Mouse (Mus musculus) intestine, embryonic 16.5 days (tissue): ENCODE measurements around the gene Rcl1. TPM values are rescaled to one million over a fixed set of nuclear protein-coding genes. Genes with fewer than 3 reads are reported as not detected.

ENCODE experiments used
- ATAC-seq: fragments of 200-750 bp; cut with Nextera tagmentation; 2 replicates; pipeline ENCODE4 v1.8.0; 2017; ENCODE audit warnings: moderate TSS enrichment, moderate library complexity
- H3K27ac ChIP-seq: fragments of 300-500 bp; sonication (generic); 2 replicates; pipeline ENCODE4 v1.5.1; 2014; ENCODE audit warnings: mild to moderate bottlenecking, low read length
- H3K27me3 ChIP-seq: fragments of 300-500 bp; sonication (generic); replicated peaks from 2 replicates; pipeline ENCODE4 v1.6.1; 2014; ENCODE audit warnings: low read length, control low read depth, mixed read lengths; ENCODE audit not compliant: control insufficient read depth, insufficient read depth
- H3K36me3 ChIP-seq: fragments of 300-500 bp; sonication (generic); 2 replicates; pipeline ENCODE4 v1.6.1; 2014; ENCODE audit warnings: low read length, control low read depth; ENCODE audit not compliant: control insufficient read depth, insufficient read depth
- H3K4me1 ChIP-seq: fragments of 300-500 bp; sonication (generic); 2 replicates; pipeline ENCODE4 v1.6.1; 2014; ENCODE audit warnings: low read length, control low read depth, mixed read lengths; ENCODE audit not compliant: control insufficient read depth, insufficient read depth
- H3K4me2 ChIP-seq: fragments of 300-500 bp; sonication (generic); 2 replicates; pipeline ENCODE4 v1.6.1; 2014; ENCODE audit warnings: low read depth, low read length, control low read depth
- H3K4me3 ChIP-seq: fragments of 300-500 bp; sonication (generic); 2 replicates; pipeline ENCODE4 v1.5.1; 2014; ENCODE audit warnings: mild to moderate bottlenecking, low read length
- H3K9ac ChIP-seq: fragments of 300-500 bp; sonication (generic); 2 replicates; pipeline ENCODE4 v1.6.1; 2014; ENCODE audit warnings: low read depth, low read length
- H3K9me3 ChIP-seq: fragments of 300-500 bp; sonication (generic); 2 replicates; pipeline ENCODE4 v1.6.1; 2016; ENCODE audit warnings: low read length, control low read depth; ENCODE audit not compliant: control insufficient read depth
- WGBS: fragments of 180-500 bp; shearing (Covaris S2); extraction: QIAGEN DNeasy Blood & Tissue Kit; methylation state at CpG from one replicate; pipeline ENCODE4 v1.1.7; 2014; 5-methylcytosine and 5-hydroxymethylcytosine counted together
- polyA plus RNA-seq: library from polyadenylated mRNA; unstranded; fragments of >200 nt; fragmentation: Nextera tagmentation; extraction: Ambion mirVana; gene quantifications from 2 replicates; pipeline ENCODE4 v1.2.1, GENCODE M21; 2015

The Rcl1 gene
- polyA plus RNA-seq, 1 experiment from 2014 or later: 62.0 TPM

DNA sequence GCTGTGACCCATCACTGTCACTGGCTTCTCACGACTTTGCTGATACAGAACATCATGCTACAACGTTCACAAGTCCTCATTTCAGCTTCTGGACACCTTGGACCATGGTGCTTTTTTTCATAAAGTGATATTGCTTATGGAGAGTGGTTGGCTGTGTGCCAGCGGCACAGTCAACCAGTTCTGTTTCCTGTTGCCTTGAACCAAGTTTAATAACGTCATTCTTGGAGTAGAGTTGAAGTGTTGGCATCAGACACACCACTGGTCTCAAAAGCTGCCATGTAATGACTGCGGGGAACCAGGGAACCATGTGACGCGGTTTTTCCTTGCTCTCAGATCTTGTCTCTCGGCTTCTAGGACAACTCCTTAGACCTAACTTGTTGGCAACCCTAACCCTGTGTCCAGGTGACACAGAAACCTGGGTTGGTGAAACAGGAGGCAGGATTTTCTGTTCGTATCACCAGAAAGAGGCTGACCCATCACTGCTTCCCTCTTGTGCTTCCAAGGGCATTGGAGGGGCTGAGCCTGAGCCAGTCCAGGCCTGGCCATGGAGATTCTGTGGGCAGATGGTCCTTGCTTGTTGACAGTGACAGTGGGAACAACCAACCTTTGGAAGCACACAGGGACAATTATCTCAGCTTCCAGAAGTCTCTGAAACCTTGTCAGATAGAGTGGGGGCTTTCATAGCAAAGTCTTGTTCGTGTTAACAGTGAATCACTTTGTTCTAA, 37.5 kb downstream of the Rcl1 start:
- 84% methylated on average over 10 of the region's 10 CpGs for WGBS

DNA sequence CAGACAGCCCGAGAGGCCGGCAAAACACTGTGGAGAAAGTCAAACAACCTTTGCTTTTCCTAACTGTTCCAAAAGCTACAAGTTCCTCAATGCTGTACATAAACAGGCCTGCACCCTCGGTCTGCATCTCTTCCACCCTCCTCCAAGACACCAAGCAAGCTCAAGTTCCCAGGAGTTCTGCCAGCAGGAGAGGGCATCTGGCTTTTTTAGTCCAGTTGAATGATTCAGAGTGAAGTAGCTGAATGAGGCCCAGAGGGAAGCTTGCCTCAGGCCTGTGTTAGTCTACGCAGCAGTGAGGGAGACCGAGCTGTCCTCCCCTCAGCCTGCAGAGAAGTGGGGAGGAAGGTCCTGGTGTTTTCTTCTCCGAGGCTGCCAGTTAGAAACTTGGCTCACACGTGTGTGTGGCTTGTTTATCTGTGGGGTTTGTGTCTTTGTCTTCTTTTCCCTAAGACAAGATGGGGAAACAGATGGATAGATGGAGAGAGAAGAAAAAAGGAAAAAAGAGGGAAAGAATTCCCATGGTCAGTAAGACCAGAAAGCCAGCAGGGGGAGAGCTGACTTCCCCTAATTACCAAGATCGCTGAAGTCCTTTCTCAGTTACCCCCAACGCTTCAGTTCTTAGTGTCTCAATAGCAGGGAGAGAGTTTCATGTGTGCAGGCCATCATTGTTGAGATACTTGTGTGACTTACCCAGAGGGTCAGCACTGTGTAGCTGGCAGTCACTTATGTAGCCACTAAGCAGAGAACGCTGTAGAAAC, 38.7 kb downstream of the Rcl1 start:
- Histone ChIP-seq H3K9me3 (no peaks in the 10 kb centered on the region), H3K4me3 (no peak overlapping the region), H3K27me3 (no peaks in the 10 kb centered on the region), H3K27ac (no peak overlapping the region), H3K4me1 (no peaks in the 10 kb centered on the region), H3K36me3 (no peaks in the 10 kb centered on the region; the same call in 1 of the 2 replicates), H3K9ac (no peak overlapping the region), H3K4me2 (no peak overlapping the region)
- 79% methylated on average over 10 of the region's 10 CpGs for WGBS
- no peak for ATAC-seq

More for the DNA sequence above, 37.5 kb downstream of the Rcl1 start:
- no peaks in the 10 kb centered on the region for H3K9me3 ChIP-seq
- H3K4me3 ChIP-seq: no peak overlapping the region
- H3K4me2 ChIP-seq: no peak overlapping the region
- H3K36me3 ChIP-seq: no peaks in the 10 kb centered on the region; the same call in 1 of the 2 replicates
- no peak overlapping the region for H3K27ac ChIP-seq
- no peaks in the 10 kb centered on the region for H3K27me3 ChIP-seq
- H3K4me1 ChIP-seq: no peaks in the 10 kb centered on the region
- no peak overlapping the region for H3K9ac ChIP-seq
- ATAC-seq: no peak

DNA sequence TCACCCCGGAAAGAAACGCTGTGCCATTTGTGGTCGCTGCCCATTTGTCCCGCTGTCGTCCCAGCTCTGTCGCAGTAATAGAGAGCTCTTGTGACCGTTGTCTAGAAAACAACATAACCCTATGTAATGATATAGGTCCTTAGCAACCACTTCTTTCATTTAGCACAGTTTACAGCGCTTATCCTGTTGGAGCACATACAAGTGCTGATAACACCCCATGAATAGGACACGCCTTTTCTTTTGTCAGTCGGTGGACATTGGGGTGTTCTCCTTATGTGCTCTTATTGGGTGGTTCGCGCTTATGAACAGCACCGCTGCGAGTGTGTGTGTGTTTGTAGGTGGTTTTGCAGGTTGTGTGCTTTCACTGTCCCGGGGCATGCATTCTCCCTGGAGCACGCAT, 39.8 kb downstream of the Rcl1 start:
- H3K27ac ChIP-seq: no peak overlapping the region
- WGBS: 89% methylated on average over 16 of the region's 16 CpGs
- H3K27me3 ChIP-seq: no peaks in the 10 kb centered on the region
- ATAC-seq: no peak
- H3K9me3 ChIP-seq: no peaks in the 10 kb centered on the region
- no peaks in the 10 kb centered on the region; the same call in 1 of the 2 replicates for H3K36me3 ChIP-seq
- no peaks in the 10 kb centered on the region for H3K4me1 ChIP-seq
- H3K4me3 ChIP-seq: no peak overlapping the region
- H3K9ac ChIP-seq: no peak overlapping the region
- H3K4me2 ChIP-seq: no peak overlapping the region

DNA sequence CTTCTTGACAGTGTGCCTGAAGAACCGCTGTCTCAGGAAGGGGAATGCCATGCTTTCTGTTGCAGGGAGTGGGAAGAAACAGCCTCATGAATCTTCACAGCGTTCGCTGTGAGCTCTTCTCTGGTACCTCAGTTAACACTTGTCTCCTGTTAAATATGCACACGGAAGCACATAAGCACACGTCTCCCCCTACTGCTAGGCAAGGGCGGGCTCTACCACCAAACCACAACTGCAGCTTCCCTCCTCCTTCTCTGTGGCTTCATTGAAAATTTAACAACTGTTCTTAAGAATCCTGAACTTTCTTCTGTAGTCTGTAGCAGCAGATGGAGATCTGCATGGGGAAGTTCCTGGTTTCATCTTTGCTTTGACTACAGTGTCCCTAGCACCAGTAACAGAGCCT, 41.1 kb downstream of the Rcl1 start:
- 80% methylated on average over 6 of the region's 6 CpGs for WGBS
- no peak overlapping the region for H3K27ac ChIP-seq
- no peaks in the 10 kb centered on the region for H3K9me3 ChIP-seq
- no peak overlapping the region for H3K4me2 ChIP-seq
- no peaks in the 10 kb centered on the region for H3K27me3 ChIP-seq
- no peak overlapping the region for H3K4me3 ChIP-seq
- no peaks in the 10 kb centered on the region for H3K4me1 ChIP-seq
- H3K9ac ChIP-seq: no peak overlapping the region
- no peaks in the 10 kb centered on the region; the same call in 1 of the 2 replicates for H3K36me3 ChIP-seq
- no peak for ATAC-seq

DNA sequence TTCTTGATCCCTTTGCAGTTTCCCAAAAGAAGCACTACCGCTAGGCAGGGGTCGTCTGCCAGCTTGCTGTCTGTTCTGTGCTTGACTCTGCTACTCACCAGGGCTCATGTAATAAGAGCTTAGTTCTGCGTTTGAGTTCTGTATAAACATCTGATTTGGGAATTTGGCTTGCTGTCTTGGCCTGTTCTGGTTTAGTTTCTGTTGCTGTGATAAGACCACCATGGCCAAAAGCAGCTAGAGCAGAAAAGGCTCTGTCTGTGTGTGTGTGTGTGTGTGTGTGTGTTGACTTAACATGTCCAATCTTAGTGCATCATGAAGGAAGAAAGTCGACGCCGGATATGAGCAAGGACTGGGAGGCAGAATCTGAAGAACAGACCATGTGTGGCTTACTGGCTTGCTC, 44.2 kb downstream of the Rcl1 start:
- ATAC-seq: no peak

DNA sequence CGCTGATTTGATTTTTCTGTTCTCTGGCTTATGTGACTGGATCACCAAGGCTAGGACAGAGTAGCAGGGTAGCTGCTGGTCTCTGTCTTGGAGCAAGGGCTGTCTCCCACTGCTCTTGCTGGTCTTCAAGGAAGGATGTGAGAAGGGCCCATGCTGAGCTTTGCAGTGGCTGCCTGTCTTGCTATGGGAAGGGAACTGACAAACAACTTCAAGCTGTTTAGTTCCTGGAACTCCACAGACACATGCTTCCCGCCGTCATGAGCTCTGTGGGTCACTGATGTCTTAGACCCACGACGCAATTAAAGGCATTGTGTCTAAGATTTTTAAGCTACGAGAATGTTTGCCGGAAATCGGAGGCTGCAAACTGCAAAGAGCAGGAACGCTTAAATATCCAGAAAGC, 45.6 kb downstream of the Rcl1 start:
- 77% methylated on average over 9 of the region's 9 CpGs for WGBS

More for the DNA sequence above, 44.2 kb downstream of the Rcl1 start:
- Histone ChIP-seq H3K27ac (no peak overlapping the region), H3K4me1 (no peaks in the 10 kb centered on the region), H3K9me3 (no peaks in the 10 kb centered on the region), H3K36me3 (no peaks in the 10 kb centered on the region), H3K9ac (no peak overlapping the region), H3K27me3 (no peaks in the 10 kb centered on the region), H3K4me2 (no peak overlapping the region), H3K4me3 (no peak overlapping the region)
- 73% methylated on average over 6 of the region's 6 CpGs for WGBS

DNA sequence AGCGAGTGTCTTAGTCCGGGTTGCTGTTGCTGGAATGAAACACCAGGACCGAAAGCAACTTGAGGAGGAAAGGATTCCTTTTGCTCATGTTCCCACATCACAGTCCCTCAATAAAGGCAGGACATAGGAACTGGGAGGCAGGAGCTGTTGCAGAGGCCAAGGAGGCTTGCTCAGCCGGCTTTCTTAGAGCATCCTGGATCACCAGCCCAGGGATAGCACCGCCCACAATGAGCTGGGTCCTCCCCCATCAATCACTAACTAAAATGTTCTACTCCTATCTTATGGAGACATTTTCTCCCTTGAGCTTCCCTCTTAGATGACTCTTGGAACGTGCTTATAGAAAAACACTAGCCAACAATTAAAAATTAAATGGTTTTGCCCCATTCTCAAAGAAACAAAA, 48.4 kb downstream of the Rcl1 start:
- no peaks in the 10 kb centered on the region for H3K27me3 ChIP-seq
- H3K9ac ChIP-seq: no peak overlapping the region
- H3K4me2 ChIP-seq: no peak overlapping the region
- no peaks in the 10 kb centered on the region for H3K36me3 ChIP-seq
- no peak for ATAC-seq
- no peaks in the 10 kb centered on the region for H3K4me1 ChIP-seq
- no peak overlapping the region for H3K4me3 ChIP-seq
- WGBS: 63% methylated on average over 6 of the region's 6 CpGs
- H3K27ac ChIP-seq: no peak overlapping the region
- no peaks in the 10 kb centered on the region for H3K9me3 ChIP-seq

More for the DNA sequence above, 45.6 kb downstream of the Rcl1 start:
- Histone ChIP-seq H3K36me3 (no peaks in the 10 kb centered on the region), H3K9me3 (no peaks in the 10 kb centered on the region), H3K9ac (no peak overlapping the region), H3K4me2 (no peak overlapping the region), H3K27ac (no peak overlapping the region), H3K27me3 (no peaks in the 10 kb centered on the region), H3K4me1 (no peaks in the 10 kb centered on the region), H3K4me3 (no peak overlapping the region)
- no peak for ATAC-seq

DNA sequence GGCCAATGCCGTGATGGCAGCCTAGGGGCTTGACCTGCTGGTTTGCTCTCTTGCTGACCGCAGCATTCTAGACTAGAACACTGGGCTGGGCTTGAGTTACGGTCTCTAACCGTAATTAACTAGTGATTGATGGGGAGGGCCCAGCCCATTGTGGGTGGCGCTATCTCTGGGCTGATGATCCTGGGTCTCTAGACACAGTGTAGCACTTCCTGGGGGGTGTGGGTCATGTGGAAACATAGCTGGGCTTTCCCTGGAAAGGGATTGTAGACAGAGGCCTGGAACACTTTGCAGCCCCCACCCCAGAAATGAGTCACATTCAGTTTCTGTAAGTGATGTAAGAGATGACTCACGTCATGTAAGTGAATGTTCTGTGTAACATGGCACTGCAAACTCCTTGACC, 48.9 kb downstream of the Rcl1 start:
- H3K27me3 ChIP-seq: no peaks in the 10 kb centered on the region
- H3K4me2 ChIP-seq: no peak overlapping the region
- no peaks in the 10 kb centered on the region for H3K36me3 ChIP-seq
- no peak overlapping the region for H3K27ac ChIP-seq
- no peaks in the 10 kb centered on the region for H3K9me3 ChIP-seq
- WGBS: 58% methylated on average over 6 of the region's 6 CpGs
- no peak overlapping the region for H3K9ac ChIP-seq
- no peak for ATAC-seq
- H3K4me3 ChIP-seq: no peak overlapping the region
- no peaks in the 10 kb centered on the region for H3K4me1 ChIP-seq

DNA sequence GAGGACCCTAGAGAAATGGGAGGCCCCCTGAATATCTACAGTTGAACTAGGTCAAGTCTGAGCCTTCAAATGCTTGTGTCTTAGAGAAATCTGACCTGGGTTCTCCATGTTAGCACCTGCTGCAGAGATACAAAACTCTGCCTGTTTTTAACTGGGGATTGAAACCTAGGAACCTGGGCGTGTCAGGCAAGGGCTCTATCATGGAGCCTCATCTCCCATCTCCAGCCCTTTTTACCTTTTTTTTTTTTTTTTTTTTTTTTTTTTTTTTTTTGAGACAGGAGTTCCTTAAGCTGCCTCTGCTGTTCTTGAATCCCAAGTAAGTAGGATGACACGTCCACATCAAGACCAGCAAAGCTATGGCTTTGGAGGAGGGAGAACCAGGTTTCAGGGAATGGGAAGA, 50.3 kb downstream of the Rcl1 start:
- Histone ChIP-seq H3K4me1 (no peaks in the 10 kb centered on the region), H3K4me2 (no peak overlapping the region), H3K36me3 (no peaks in the 10 kb centered on the region), H3K27me3 (no peaks in the 10 kb centered on the region), H3K4me3 (no peak overlapping the region), H3K9me3 (no peaks in the 10 kb centered on the region), H3K9ac (no peak overlapping the region), H3K27ac (no peak overlapping the region)
- WGBS: 79% methylated on average over 2 of the region's 2 CpGs
- ATAC-seq: no peak
